Mouse (Mus musculus) gastrocnemius, postnatal 10 days (tissue): ENCODE data around the gene 2300009A05Rik. TPM values are rescaled to one million over a fixed set of nuclear protein-coding genes. Genes with fewer than 3 reads are reported as not detected.

Experiments used
- DNase-seq: peaks from one replicate; pipeline ENCODE4 v3.0.0; 2021; ENCODE audit warnings: mixed read lengths
- total RNA-seq, 2 experiments: library from RNA; stranded (reverse); gene quantifications; 2 replicates each; pipeline ENCODE4 v1.2.3; 2021

Gene 2300009A05Rik
- total RNA-seq, 2 experiments from 2014 or later, result 29.1 to 31.9 TPM

- DNase-seq, result no peak
Measured at GRCm38 (mm10) chr9:63348146-63348545, 50.9 kb downstream of the 2300009A05Rik start.

- DNase-seq, result peak; percentile 7
Measured at GRCm38 (mm10) chr9:63346029-63346428, 53.0 kb downstream of the 2300009A05Rik start.

Other genes with a start within 250 kb of the 2300009A05Rik start
- gene Map2k5, start 21.3 kb downstream of the 2300009A05Rik start, total RNA-seq, result 10 to 100 TPM; 18.8 to 19.0 TPM
- not detected for gene Iqch, start 203.2 kb upstream of the 2300009A05Rik start, total RNA-seq
- gene Aagab, start 203.4 kb upstream of the 2300009A05Rik start, total RNA-seq, result 10 to 100 TPM; 13.0 to 14.5 TPM